Mouse (Mus musculus) olfactory bulb, adult 2 months (tissue): ENCODE results near the gene BC080695.
"Not testable (repeated sequence)": the region's sequence is repeated elsewhere in the genome, so short reads cannot be mapped to it uniquely, and the experiment has no call there.

Experiments used
- CTCF ChIP-seq: fragments of 200-500 bp; IDR thresholded peaks from 2 replicates; pipeline ENCODE4 v1.5.1; 2012; ENCODE audit warnings: low read depth, mild to moderate bottlenecking, low read length, moderate library complexity; ENCODE audit not compliant: insufficient read depth
- POLR2A ChIP-seq: fragments of 200-500 bp; IDR thresholded peaks from 2 replicates; pipeline ENCODE4 v1.6.1; 2012; ENCODE audit warnings: mild to moderate bottlenecking, low read depth, low read length, moderate library complexity; ENCODE audit not compliant: insufficient read depth

DNA sequence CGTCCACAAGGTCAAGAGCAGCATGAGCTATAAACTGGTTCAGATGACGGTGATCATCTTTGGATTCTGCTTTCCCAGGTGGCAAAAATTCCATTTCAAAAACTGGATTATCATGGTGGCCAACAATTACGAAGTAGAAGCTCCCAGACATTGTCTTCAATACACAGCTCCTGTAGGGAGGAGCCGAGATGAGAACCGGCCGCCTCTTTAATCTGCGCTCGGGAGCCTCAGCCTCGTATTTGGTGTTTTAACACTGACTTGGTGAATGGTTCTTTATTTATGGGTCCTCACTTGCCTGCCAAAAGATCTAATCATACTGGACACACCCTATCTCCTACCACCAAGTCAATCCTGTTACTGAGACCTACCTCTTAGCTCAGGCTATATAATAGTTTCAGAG lies 60.4 kb downstream of the BC080695 start:
- not testable (repeated sequence) for TF ChIP-seq POLR2A, CTCF
